Mouse (Mus musculus) heart, adult 2 months (tissue): ENCODE data around the gene Swsap1. TPM values are rescaled to one million over a fixed set of nuclear protein-coding genes. Genes with fewer than 3 reads are reported as not detected.

Experiments
- DNase-seq, 2 experiments: peaks; one replicate each; pipeline ENCODE4 v3.0.0; 2021
- H3K27ac ChIP-seq: fragments of 200-600 bp; 2 replicates; pipeline ENCODE4 v1.8.1; 2022
- H3K27me3 ChIP-seq: fragments of 200-500 bp; 2 replicates; pipeline ENCODE4 v1.6.1; 2012; ENCODE audit warnings: mild to moderate bottlenecking, low read length, inconsistent platforms, mixed read lengths; ENCODE audit not compliant: control insufficient read depth, insufficient read depth
- H3K36me3 ChIP-seq: fragments of 200-500 bp; 2 replicates; pipeline ENCODE4 v1.6.1; 2012; ENCODE audit warnings: low read length, inconsistent platforms; ENCODE audit not compliant: control insufficient read depth, insufficient read depth
- H3K4me1 ChIP-seq: fragments of 200-500 bp; 2 replicates; pipeline ENCODE4 v1.6.1; 2011; ENCODE audit warnings: low read length; ENCODE audit not compliant: control insufficient read depth, insufficient read depth
- H3K4me3 ChIP-seq: fragments of 200-600 bp; 2 replicates; pipeline ENCODE4 v1.8.1; 2022
- H3K79me2 ChIP-seq: fragments of 200-500 bp; replicated peaks from 2 replicates; pipeline ENCODE4 v1.6.1; 2012; ENCODE audit warnings: mild to moderate bottlenecking, inconsistent platforms, low read length, moderate library complexity, mixed read lengths; ENCODE audit not compliant: control insufficient read depth, insufficient read depth
- H3K9ac ChIP-seq: fragments of 200-500 bp; 2 replicates; pipeline ENCODE4 v1.6.1; 2012; ENCODE audit warnings: low read depth, mild to moderate bottlenecking, control low read depth, inconsistent platforms, low read length, mixed read lengths
- CTCF ChIP-seq: fragments of 200-600 bp; IDR thresholded peaks from 2 replicates; pipeline ENCODE4 v1.8.1; 2022; ENCODE audit warnings: antibody characterized with exemption, mild to moderate bottlenecking, moderate library complexity
- EP300 ChIP-seq: fragments of 200-500 bp; IDR thresholded peaks from 2 replicates; pipeline ENCODE4 v1.6.1; 2011; ENCODE audit warnings: low read depth, low read length, control low read depth; ENCODE audit not compliant: insufficient read depth
- POLR2A ChIP-seq: fragments of 200-500 bp; IDR thresholded peaks from 2 replicates; pipeline ENCODE4 v1.6.1; 2011; ENCODE audit warnings: mild to moderate bottlenecking, low read depth, low read length, control low read depth; ENCODE audit not compliant: insufficient read depth
- WGBS: fragments of 180-500 bp; shearing (Covaris S2); methylation state at CpG from one replicate; pipeline ENCODE4 v1.1.7; 2018; 5-methylcytosine and 5-hydroxymethylcytosine counted together
- intact Hi-C: fragments of 180-260 bp; cut with DNase I; formaldehyde crosslinking; loops from one replicate; pipeline ENCODE4 v1.15.1; 2025
- polyA plus RNA-seq: library from polyadenylated mRNA; depleted of rRNA; stranded (reverse); fragments of >200 nt; gene quantifications from 2 replicates; pipeline ENCODE4 v1.2.3, GENCODE M21; 2012
- total RNA-seq, 2 experiments: library from RNA; stranded (reverse); gene quantifications; 2 replicates each; pipeline ENCODE4 v1.2.3; 2021

Gene Swsap1
- total and polyA plus RNA-seq, 3 experiments = 6.2 to 7.4 (median 6.5) TPM

- no peak overlapping the region for H3K9ac ChIP-seq
- H3K4me3 ChIP-seq = no peak overlapping the region
- H3K27me3 ChIP-seq = no peaks in the 10 kb centered on the region
- no peaks in the 10 kb centered on the region for H3K4me1 ChIP-seq
- TF ChIP-seq POLR2A (no peak), EP300 (no peak), CTCF (no peak)
- WGBS = 72% methylated on average over 5 of the region's 5 CpGs
- intact Hi-C loops = no loop called here
- no peak for DNase-seq
- no peaks in the 10 kb centered on the region for H3K79me2 ChIP-seq
- H3K27ac ChIP-seq = no peak overlapping the region
- no peaks in the 10 kb centered on the region for H3K36me3 ChIP-seq
Observed at GRCm38 (mm10) chr9:21977331-21977730, 21.8 kb downstream of the Swsap1 start.

- no peak overlapping the region for H3K9ac ChIP-seq
- peak; percentile 81 for TF ChIP-seq CTCF
- no peak for TF ChIP-seq POLR2A
- intact Hi-C loops = loop anchor here (2.0 kb wide), 1 partner anchor 165 kb away; no protein-coding TSS in a partner anchor
- H3K36me3 ChIP-seq = no peaks in the 10 kb centered on the region
- no peak overlapping the region for H3K4me3 ChIP-seq
- no peaks in the 10 kb centered on the region for H3K27me3 ChIP-seq
- peak in 1 of 2 experiments; percentile 68 for DNase-seq
- 43% methylated on average over 2 of the region's 2 CpGs for WGBS
- no peak overlapping the region for H3K27ac ChIP-seq
- H3K4me1 ChIP-seq = no peaks in the 10 kb centered on the region
- no peaks in the 10 kb centered on the region for H3K79me2 ChIP-seq
Observed at GRCm38 (mm10) chr9:21977972-21978371, 22.4 kb downstream of the Swsap1 start.

- Histone ChIP-seq H3K9ac (no peak overlapping the region), H3K27me3 (no peaks in the 10 kb centered on the region), H3K27ac (no peak overlapping the region), H3K36me3 (no peaks in the 10 kb centered on the region), H3K4me3 (no peak overlapping the region), H3K79me2 (no peaks in the 10 kb centered on the region), H3K4me1 (no peaks in the 10 kb centered on the region)
- DNase-seq = no peak
- intact Hi-C loops = loop anchor here (2.0 kb wide), 1 partner anchor 164 kb away; no protein-coding TSS in a partner anchor
- 81% methylated on average over 4 of the region's 4 CpGs for WGBS
- TF ChIP-seq EP300 (no peak), POLR2A (no peak), CTCF (no peak)
Observed at GRCm38 (mm10) chr9:21978398-21979128, 23.0 kb downstream of the Swsap1 start.

GRCm38 (mm10) chr9:21983911-21984310, 28.4 kb downstream of the Swsap1 start:
- intact Hi-C loops = no loop called here

GRCm38 (mm10) chr9:21987592-21988342, 32.2 kb downstream of the Swsap1 start:
- Histone ChIP-seq H3K36me3 (no peaks in the 10 kb centered on the region), H3K27ac (no peak overlapping the region), H3K79me2 (no peaks in the 10 kb centered on the region), H3K4me1 (no peaks in the 10 kb centered on the region; the same call in 1 of the 2 replicates), H3K9ac (no peak overlapping the region), H3K4me3 (no peak overlapping the region), H3K27me3 (peaks cover 9% of the 10 kb centered on the region; the same call in 1 of the 2 replicates)
- TF ChIP-seq CTCF (no peak), POLR2A (no peak), EP300 (no peak)
- no peak for DNase-seq
- intact Hi-C loops = no loop called here
- 26% methylated on average over 36 of the region's 36 CpGs for WGBS

More at GRCm38 (mm10) chr9:21983911-21984310, 28.4 kb downstream of the Swsap1 start:
- Histone ChIP-seq H3K36me3 (no peaks in the 10 kb centered on the region), H3K27me3 (0 out of 2 replicates have a peak, but pooled peaks cover 3% of the 10 kb centered on the region), H3K4me3 (no peak overlapping the region), H3K79me2 (no peaks in the 10 kb centered on the region), H3K4me1 (no peaks in the 10 kb centered on the region), H3K9ac (no peak overlapping the region), H3K27ac (no peak overlapping the region)
- WGBS = 36% methylated on average over 3 of the region's 3 CpGs
- TF ChIP-seq POLR2A (no peak), CTCF (no peak), EP300 (no peak)
- DNase-seq = no peak
